Mouse (Mus musculus) C2C12 (cell line): ENCODE data around the gene Bub1.

Experiments
- CEBPB ChIP-seq: IDR thresholded peaks from one replicate; pipeline ENCODE4 v1.6.1; 2011; ENCODE audit warnings: low read depth, mild to moderate bottlenecking, control low read depth, moderate library complexity
- CTCF ChIP-seq: IDR thresholded peaks from one replicate; pipeline ENCODE4 v1.5.1; 2011; ENCODE audit not compliant: control insufficient read depth, insufficient read depth, insufficient read length
- MAX ChIP-seq: IDR thresholded peaks from one replicate; pipeline ENCODE4 v1.6.1; 2011; ENCODE audit warnings: mild to moderate bottlenecking, control low read depth
- MYOD1 ChIP-seq: IDR thresholded peaks from one replicate; pipeline ENCODE4 v1.6.1; 2011; ENCODE audit warnings: low read depth; ENCODE audit not compliant: control insufficient read depth, insufficient read length
- MYOG ChIP-seq: IDR thresholded peaks from one replicate; pipeline ENCODE4 v1.6.1; 2011; ENCODE audit not compliant: control insufficient read depth, insufficient read length; ENCODE audit errors: extremely low read depth
- USF1 ChIP-seq: IDR thresholded peaks from one replicate; pipeline ENCODE4 v1.6.1; 2011; ENCODE audit warnings: low read depth, mild to moderate bottlenecking, control low read depth, moderate library complexity

DNA sequence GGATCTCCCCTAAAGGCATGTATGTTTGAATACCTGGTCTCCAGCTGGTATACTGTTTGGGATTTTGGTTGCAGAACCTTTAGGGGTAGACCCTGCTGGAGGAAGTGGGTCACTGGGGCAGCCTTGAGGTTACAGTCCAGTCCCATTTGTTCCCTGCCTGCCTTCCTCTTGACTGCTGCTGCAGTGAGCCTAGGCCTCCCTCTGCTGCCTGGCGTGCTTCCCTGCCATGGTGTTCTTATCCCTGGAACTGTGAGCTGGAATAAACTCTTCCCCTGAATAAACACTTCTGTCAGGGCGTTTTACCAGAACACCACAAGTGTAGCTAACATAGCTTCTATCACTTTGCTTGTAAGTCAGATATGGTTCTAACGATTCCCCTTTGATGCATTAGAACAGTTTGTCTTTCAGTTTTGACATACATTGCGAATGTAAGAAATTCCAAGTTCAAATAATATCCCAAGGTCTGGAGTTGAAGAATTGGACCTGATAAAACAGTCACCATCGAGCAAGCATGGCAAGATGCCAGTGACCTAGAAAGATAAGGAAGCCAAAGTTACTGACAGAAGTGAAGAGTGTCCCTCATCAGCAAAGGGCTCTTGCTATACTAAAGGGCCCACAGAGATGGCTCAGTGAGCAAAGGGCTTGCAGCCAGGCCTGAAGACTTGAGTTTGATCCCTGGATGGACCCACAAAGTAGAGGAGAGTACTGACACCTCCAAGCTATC lies 72.3 kb downstream of the Bub1 start:
- TF ChIP-seq CTCF, result no peak
- TF ChIP-seq CEBPB, result no peak
- TF ChIP-seq MYOG, result no peak
- TF ChIP-seq USF1, result no peak
- TF ChIP-seq MAX, result no peak
- TF ChIP-seq MYOD1, result no peak
